Mouse (Mus musculus): Measurements from ENCODE around the gene Mbd5.
"Not testable (repeated sequence)": the region's sequence is repeated elsewhere in the genome, so short reads cannot be mapped to it uniquely, and the experiment has no call there.

Mbd5 gene

DNA sequence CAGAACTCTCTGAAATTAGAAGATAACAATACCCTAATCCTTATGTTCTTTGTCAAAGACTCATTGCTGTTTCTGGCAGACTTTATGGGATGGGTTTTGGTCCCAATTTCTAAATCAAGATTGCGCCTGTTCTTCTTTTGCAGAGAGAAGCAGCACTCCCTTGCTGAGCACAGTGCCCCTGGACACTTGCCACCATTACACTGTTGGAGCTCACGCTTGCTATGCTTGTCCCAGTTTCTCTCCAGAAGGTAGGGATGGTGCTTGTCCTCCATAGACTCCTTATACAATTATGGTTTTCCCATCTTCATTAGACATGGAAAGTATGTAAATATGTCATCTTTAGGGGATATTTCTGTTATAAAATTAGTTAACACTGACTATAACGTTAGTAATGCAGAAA is 220.5 kb downstream of the Mbd5 start:
- no peak for DNase-seq

GRCm38 (mm10) chr2:49177015-49177414 is 227.7 kb downstream of the Mbd5 start:
- DNase-seq: no peak

- no peak for DNase-seq
Measured at GRCm38 (mm10) chr2:49190984-49191383, 241.7 kb downstream of the Mbd5 start.

DNA sequence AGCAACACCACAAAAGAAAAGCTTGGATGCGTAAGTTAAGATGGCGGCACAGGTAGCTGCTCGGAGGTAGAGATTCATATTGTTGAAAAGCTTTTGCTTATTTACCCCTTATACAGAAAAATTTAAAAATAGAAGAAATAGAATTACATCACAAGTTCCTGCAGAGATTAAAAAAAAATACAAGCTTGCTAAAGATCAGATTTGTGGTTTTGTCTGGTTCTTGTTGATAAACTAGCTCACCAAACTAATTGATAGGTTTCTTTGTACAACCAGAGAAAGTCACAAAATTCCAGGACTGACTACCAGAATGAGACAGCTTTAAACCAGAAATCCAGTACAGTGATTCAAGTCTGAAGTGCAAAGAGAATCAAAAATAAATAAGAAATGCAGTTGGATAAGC is 242.4 kb downstream of the Mbd5 start:
- no peak for DNase-seq

- DNase-seq: no peak
Measured at GRCm38 (mm10) chr2:49204081-49204480, 254.8 kb downstream of the Mbd5 start.

GRCm38 (mm10) chr2:49205692-49206091 is 256.4 kb downstream of the Mbd5 start:
- DNase-seq: not testable (repeated sequence)

- no peak for DNase-seq
Measured at GRCm38 (mm10) chr2:49209349-49209748, 260.0 kb downstream of the Mbd5 start.

DNA sequence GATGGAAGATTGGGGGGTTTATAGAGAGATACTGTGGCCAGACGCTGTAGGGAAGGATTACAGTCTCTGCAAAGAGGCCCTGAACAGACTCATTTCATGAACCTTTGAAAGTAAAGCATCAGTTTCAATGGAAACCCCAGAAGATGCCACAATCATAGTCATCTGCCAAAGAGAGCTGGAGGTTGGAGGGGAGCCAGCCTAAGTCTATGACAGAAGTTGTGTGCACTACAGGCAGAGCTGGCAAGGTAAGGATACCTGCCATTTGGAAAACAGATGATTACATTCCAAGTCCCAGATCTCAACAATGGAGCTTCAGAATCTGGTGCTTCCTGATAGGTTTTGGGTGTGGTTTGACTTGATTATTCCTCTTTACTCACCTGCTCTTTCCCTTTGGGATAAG is 261.1 kb downstream of the Mbd5 start:
- DNase-seq: no peak

GRCm38 (mm10) chr2:49229725-49230124 is 280.4 kb downstream of the Mbd5 start:
- no peak for DNase-seq

DNA sequence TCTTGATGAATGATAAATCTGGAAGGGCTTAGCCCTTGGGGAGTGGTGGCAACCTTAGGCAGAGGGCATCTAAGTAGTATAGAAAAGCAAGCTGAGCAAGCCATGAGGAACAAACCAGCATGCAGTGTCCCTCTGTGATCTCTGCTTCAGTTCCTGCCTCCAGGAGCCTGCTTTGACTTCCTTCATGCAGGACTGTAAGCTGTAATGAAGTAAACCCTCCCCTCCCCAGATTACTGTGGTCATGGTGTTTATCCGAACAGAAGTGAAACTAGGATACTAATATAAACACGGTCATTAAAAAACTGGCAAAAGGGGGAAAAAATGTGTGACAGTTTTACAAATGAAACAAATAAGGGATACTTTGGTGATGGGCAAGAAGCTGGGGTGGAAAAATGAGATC is 284.8 kb downstream of the Mbd5 start:
- no peak for DNase-seq

DNA sequence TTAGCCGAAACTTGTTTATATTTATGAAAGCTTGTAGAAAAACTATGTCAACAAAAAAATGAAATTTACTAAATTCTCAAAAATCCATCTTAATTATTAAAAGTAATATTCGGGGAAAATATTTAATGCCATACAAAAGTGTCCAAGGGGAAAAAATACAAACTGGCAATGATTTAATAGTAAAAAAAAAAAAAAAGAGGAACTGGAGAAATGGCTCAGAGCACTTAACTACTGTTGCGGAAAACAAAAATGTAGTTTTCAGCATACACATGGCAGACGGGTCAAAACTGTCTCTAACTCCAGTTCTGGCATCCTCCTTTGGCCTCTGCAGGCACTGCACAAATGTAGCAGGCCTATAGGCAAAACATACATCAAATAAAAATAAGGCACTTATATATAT is 292.4 kb downstream of the Mbd5 start:
- no peak for DNase-seq

DNA sequence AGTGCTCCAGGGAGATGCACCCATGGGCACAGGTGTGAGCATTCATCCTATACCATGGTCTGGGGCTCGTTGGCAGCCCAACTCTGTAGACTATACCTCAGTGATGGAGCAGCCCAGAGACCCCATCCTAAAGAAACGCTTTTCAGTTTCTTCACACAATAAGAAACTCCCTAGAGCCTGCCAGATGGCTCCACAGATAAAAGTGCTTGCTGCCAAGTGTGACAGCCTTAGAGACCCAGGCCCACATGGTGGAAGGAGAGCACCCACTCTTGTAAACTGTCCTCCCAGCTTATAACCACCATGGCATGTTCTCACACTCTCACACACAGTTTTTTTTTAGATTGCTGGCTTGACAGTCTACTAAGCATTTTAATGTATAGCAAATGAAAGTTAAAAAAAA is 314.8 kb downstream of the Mbd5 start:
- no peak for DNase-seq

DNA sequence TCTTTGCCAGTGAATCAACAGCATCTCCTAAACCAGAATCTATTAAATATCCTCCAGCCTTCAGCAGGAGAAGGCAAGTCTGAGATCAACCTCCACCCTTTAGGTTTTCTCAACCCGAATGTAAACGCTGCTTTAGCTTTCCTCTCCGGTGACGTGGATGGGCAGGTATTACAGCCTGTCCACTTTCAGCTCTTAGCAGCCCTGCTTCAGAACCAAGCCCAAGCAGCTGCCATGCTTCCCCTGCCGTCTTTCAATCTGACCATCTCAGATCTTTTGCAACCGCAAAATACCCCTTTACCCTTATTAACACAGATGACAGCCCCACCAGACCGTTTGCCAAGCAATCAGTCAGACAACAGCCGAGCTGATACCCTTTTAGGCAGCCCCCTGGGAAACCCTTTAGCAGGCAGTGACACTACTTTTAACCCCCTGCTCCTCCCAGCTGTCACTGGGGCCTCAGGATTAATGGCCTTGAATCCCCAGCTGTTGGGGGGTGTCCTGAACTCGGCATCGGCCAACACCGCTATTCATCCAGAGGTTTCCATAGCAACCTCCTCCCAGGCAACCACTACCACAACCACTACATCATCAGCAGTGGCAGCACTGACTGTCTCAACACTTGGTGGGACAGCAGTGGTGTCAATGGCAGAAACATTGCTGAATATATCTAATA is 323.1 kb downstream of the Mbd5 start:
- no peak for DNase-seq

DNA sequence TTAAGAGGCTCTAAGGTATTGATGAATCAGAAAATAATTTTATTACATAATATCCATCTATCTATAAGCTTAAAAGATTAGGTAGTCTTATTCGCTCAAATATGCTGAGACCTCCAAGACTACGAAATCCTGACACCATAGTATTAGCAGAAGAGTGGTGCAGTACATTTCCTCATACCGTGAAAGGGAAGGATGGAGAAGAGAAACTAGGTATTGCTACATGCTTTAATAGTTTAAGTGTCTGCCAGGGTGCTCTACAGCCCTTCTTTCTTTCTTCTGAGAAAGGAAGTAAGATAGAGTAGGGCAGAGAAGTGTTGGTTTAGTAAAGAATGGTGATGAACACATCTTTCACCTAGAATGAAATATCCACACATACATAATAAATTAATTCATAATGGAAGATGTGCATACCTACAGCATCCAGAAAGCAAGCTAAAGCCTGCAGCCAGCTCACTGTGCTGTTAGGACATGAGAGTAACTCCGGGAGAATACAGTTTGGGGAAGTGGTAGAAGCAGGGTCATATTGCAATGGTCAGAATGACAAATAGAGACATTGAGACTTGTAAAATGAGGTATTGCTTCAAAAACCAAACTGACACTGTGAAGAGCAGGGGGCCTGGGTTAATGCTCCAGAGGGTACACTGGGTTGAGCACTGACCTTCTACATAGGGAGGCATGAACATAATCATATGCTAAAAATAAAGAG is 326.9 kb downstream of the Mbd5 start:
- no peak for DNase-seq

GRCm38 (mm10) chr2:49280496-49280895 is 331.2 kb downstream of the Mbd5 start:
- no peak for DNase-seq

- no peak for DNase-seq
Measured at GRCm38 (mm10) chr2:49283583-49283982, 334.3 kb downstream of the Mbd5 start.

DNA sequence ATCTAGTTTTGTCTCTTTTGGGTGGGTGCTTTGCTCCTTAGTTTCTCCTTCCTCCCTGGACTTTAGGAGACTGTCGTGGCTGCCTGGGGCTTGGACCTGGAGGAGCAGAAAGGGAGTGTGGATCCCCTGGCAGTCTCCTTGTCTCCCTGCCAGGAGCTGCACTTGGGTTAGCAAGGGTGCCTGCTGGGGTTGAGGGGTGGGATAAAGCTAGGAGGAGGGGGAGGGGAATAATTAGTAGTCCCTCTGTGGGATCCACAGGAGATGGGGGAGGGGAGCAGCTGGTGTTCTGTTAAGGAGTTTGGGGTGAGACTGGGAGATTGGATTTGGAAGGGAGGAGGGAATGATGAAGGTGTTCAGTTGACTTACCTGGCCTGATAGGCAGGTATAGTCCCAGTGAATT is 337.7 kb downstream of the Mbd5 start:
- DNase-seq: no peak

DNA sequence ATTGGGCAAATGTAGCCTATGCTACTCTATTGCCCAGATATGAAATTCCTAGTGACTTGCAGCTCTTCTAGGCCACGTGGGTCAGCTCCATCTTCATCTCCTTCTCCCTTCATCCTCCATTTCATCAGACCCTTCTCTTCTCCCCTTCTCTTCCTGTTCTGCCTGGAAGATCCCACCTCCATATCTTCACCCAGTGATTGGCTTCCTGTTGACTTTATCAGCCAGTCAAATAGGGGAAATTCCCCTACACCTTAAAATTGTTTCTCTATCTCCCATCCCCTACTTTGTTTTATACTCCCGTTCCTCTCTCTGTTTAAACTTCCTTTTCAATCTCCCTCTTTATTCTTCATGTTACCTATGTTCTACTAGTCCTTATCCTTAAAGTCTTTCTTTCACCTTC is 342.4 kb downstream of the Mbd5 start:
- DNase-seq: no peak

DNA sequence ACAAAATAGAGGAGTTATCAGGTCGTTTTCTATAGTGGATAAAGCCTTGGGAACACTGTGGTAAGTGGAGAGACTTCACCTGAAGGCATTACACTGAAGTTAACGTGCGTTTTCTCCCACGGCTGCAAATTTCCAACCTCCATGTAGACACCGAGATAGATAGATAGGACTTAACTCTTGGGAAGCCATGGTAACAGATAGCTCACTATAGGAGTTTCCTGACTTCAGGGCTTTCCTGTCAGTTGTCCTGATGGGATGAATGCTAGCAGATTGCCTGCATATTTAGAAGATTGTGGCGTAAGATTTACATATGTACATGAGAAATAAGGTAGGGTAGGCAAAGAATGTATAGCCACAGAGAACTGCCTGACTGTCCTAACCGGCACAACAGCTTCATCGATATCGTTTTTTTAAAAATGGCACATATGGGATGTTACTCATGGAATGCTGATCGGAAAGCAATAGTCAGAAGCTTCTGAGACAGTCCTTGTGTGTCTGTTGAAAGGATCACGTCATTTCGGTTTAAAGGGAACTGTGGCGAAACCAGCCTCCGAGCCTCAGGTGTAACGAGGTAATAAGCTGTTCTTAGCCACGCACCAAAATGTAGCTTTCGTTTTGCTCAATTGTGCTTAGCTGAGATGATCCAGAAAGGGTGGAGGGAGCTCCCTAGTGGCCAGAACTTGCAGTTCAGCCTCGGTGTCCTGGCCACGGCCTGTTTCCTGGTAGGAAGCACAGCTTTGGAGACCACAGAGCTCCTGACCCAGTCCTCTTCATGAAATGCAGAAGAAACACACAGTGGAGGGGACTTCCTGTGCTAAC is 363.5 kb downstream of the Mbd5 start:
- peak; percentile 81 to 92 for DNase-seq

- no peak for DNase-seq
Measured at GRCm38 (mm10) chr2:49333594-49333993, 384.3 kb downstream of the Mbd5 start.

GRCm38 (mm10) chr2:49335267-49335666 is 386.0 kb downstream of the Mbd5 start:
- no peak for DNase-seq

- no peak for DNase-seq
Measured at GRCm38 (mm10) chr2:49344287-49344686, 395.0 kb downstream of the Mbd5 start.

DNA sequence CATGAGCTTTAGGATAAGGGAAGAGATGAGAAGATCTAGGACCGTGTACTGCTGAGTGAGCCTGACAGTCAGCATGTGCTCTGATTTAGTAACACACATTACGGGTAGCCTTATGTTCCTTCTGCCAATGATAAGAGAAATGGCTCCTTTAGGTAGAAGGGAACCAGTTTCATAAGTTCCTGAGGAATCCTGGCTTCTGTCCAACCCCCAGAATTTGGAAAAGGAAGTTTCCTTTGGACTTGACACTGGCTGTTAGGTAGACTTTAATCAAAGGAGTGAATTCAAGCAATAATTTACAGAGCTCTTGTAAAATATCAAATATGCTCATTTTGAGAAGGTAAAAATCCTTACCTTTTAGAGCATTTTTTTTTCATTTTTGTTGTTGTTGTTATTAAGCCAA is 396.5 kb downstream of the Mbd5 start:
- DNase-seq: peak; percentile 39 to 45

DNA sequence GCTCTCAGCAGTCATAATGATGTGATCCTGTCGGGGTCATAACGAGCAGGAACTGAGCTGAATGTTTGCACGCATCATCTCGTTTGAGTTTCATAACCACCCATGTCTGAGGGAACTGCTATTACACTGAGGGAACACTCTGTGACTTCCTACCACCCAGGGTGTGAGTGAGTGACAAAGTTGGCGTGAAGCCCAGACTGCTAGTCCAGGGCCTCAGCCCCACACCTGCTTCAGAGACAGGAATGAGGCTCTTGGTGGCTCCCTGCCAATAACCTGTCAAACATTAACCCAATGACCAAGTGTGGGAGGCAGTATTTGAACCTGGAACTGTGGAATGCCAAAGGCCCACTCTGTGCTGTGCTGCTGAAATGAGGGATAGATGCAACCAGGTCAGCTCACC is 400.5 kb downstream of the Mbd5 start:
- DNase-seq: peak; percentile 96 to 97

Data from kidney, postnatal 36 days (tissue).